Mouse (Mus musculus): ENCODE results near the gene Msl1.

Msl1 gene

GRCm38 (mm10) chr11:98776052-98776764 is 19.1 kb upstream of the Msl1 start:
- DNase-seq (ENCODE audit: extremely low read depth, low read depth, low spot score) = no peak

- no peak for DNase-seq (ENCODE audit: extremely low read depth, low read depth, low spot score)
These were observed 18.3 kb upstream of the Msl1 start for GRCm38 (mm10) chr11:98776843-98777590.

DNA sequence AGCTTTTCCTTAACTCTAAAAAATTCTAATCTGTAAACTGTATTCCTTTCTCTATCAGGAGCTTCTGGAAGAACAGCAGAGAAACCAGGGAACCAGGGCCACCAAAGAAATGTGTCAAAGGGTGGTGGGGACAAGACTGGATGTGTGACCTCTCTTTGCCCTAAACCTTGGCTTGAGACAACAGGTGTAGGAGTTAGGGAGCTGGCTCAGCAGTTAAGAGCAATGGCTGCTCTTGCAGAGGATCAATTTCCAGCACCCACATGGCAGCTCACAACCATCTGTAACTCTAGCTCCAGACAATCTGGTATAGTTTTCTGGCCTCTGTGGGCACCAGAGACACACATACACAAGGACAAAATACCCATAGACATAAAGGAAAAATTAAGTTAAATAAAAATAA is 17.4 kb upstream of the Msl1 start:
- DNase-seq (ENCODE audit: extremely low read depth, low read depth, low spot score) = no peak

DNA sequence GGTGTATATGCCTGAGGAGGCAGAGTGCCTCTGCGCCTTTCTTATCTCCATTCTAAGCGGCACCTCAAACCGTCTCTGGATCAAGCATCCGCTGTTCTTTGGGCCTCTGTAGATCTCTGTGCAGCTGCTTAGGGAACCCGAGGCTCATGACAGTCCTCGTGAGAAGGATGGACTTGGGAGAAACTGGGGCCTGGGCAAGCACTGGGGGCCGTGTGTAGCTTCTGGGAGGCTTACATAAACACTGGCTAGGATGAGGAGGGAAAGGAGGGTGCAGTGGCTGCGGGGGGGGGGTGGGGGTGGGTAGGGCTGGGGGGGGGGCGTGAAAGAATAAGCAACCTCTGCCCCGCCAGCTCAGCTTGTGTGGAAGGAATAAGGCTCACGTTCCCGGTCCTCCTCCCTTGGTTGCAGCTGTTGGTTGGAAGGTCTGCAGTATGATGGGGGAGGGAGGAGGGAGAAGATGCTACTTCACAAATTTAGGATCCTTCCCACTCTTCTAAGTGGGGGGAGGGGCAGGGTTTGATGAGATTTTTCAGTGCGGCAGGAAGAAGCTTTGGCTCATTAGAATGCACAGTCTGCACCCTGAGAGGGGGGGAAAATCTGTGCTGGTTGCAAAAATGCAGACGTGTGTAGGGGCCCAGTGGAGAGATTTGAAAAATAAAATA is 13.3 kb upstream of the Msl1 start:
- DNase-seq (ENCODE audit: extremely low read depth, low read depth, low spot score) = no peak

DNA sequence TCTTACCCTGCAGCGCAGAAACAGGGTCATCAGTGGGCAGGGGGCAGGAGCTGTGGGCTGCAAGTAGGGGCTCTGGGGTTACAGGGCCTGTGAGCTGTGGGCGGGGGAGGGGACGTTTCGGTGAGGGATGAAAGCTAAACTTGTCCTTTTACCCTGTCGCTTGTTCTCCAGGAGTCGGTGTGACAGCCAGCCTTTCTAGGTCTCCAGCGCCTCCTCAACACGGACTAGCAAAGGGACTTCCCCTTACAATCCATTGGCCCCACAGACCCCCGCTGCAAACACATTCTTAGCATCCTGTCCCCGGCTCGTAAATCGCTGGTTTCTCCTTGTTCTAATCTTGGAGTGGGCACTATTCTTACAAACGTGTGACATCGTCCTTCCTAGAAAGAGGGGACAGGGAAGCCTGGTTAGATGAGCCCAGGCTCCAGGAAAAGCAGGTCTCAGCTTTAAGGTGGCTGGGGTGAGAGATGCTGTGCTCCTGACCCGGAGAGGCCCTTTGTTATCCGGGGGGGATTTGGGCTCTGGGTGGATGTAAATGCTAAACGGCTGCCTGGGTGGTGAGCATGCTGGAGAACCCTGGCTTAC is 12.6 kb upstream of the Msl1 start:
- DNase-seq (ENCODE audit: extremely low read depth, low read depth, low spot score) = no peak

DNA sequence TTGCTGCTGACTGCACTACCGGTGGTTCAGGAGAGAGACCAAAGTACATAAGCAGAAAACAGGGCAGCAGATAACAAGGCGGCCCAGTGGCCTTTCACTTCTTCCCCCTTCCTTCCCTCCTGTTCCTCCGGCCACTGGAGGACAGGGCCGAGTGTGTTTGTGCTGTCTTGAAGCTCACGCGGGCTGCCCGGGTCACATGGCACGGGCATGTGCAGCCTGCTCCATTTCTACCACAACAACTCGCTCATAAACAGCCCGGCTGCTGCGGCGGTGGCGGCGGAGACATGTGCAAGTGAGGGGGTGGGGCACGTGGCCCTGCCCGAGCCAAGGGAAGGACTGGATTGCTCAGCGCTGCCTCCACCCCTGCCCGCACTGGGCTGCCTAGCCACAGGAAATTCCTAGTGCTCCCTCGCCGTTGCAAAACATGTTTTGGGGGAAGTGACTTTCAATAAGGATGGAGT is 12.1 kb upstream of the Msl1 start:
- no peak for DNase-seq (ENCODE audit: extremely low read depth, low read depth, low spot score)

DNA sequence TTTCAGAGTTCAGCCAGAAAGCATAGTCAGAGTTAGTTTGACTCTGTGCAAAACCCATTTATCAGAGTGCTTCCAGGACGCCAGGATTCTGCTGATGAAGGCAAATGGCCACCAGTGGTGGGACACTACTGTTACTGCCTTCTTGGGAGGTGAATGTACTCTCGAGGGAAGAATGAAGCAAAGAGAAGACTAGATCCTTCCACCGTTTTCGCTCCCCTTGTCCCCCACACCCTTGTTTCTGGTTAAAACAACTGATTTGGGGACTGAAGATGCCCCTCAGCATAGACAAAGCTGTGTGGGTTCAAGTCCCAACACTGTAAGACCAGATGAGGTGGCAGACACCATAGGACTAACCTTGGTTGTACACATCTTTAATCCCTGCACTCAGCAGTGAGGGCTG is 11.2 kb upstream of the Msl1 start:
- no peak for DNase-seq (ENCODE audit: extremely low read depth, low read depth, low spot score)

DNA sequence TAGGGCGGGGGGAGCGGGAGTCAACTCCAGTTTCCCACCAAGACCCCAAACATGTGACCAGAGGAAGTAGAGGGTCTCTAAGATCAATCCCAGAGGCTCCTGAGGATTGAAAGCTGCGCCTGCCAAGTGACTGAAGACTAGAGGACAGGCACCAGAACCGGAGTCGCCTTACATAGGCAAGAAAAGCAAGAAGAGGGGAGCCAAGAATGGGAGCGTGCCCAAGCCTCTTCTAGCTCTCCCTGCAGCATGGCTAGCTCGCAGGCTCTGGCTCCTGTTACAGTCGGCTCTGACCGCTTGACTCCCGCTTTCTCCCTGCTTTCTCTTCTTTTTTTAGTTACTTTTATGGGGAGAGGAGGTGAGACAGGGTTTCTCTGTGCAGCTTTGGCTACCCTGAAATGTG is 10.1 kb upstream of the Msl1 start:
- DNase-seq (ENCODE audit: extremely low read depth, low read depth, low spot score) = no peak

GRCm38 (mm10) chr11:98785772-98786281 is 9.5 kb upstream of the Msl1 start:
- DNase-seq (ENCODE audit: extremely low read depth, low read depth, low spot score) = no peak

GRCm38 (mm10) chr11:98786359-98787214 is 8.7 kb upstream of the Msl1 start:
- DNase-seq (ENCODE audit: extremely low read depth, low read depth, low spot score) = no peak

DNA sequence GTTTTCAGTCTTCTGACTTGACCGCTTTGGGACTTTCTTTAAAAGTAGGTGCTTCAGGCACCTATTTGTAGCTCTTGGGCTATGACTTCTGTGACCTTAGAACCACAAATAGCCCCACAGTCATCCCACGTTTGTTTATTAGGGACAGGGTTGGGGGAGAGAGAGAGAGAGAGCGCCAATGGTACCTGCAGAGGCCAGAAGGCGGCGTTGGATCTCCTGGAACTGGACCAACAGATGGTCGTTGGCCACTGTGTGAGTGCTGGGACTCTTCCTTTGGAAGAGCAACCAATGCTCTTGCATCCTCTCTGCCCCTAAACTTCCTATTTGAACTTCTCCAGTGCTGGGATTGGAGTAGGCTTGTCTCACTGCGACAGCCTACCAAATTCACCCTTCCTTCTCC is 8.1 kb upstream of the Msl1 start:
- no peak for DNase-seq (ENCODE audit: extremely low read depth, low read depth, low spot score)

DNA sequence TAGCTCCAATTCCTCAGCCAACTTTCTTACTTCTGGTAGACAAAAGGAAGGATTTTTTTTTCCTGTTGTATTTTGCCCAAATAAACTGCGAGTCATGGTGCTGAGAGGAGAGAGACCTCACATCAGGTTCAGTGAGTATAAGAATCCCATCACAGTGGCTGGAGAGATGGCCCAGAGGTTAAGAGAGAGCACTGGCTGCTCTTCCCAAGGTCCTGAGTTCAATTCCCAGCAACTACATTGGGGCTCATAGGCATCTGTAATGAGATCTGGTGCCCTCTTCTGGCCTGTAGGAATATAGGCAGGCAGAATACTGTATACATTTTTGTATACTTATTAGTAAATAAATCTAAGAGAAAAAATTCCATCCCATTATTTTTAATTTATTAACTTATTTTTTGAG is 7.6 kb upstream of the Msl1 start:
- DNase-seq (ENCODE audit: extremely low read depth, low read depth, low spot score) = no peak

- DNase-seq (ENCODE audit: extremely low read depth, low read depth, low spot score) = no peak
These were observed 7.2 kb upstream of the Msl1 start for GRCm38 (mm10) chr11:98788139-98788538.

GRCm38 (mm10) chr11:98788550-98789218 is 6.6 kb upstream of the Msl1 start:
- DNase-seq (ENCODE audit: extremely low read depth, low read depth, low spot score) = peak; percentile 88

- no peak for DNase-seq (ENCODE audit: extremely low read depth, low read depth, low spot score)
These were observed 6.0 kb upstream of the Msl1 start for GRCm38 (mm10) chr11:98789219-98789807.

DNA sequence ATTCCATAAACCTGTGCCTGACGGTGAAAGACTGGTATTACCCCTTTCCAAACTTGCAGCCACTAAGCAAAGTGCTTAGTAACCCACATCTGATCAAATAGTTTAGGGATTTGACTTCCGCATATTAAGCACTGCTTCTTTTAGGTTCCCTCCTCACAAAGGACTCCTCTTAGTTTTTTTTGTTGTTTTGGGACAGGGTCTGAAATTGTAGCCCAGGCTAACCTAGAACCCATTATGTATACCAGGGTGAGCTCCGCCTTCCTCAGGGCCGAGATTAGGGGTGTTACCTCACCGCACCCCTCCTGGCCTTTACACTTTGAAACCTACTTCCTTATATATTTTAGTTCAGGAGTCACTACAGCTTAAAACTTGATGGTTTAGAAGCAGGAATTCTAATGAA is 5.5 kb upstream of the Msl1 start:
- no peak for DNase-seq (ENCODE audit: extremely low read depth, low read depth, low spot score)

- no peak for DNase-seq (ENCODE audit: extremely low read depth, low read depth, low spot score)
These were observed 4.6 kb upstream of the Msl1 start for GRCm38 (mm10) chr11:98790631-98791205.

GRCm38 (mm10) chr11:98791448-98791847 is 3.9 kb upstream of the Msl1 start:
- no peak for DNase-seq (ENCODE audit: extremely low read depth, low read depth, low spot score)

DNA sequence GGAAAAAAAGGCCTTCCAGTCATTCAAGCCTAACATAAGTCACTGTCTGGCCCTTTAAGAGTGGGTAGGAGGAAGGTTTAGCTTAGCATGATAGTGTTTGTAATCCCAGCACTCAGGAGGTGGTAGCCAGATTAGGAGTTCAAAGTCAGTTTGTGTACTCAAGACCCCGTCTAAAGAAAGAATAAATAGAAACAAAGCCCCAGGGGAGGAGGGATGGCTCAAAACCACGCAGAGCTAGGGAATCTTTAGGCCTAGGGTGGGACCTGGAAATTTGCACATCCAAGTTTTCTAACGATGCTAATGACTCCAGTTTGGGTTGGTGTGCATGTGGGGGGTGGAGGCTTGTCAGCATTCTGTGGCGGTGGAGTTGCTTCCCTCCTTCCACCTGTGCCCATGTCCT is 3.2 kb upstream of the Msl1 start:
- no peak for DNase-seq (ENCODE audit: extremely low read depth, low read depth, low spot score)

Data from fat pad, adult 2 months (tissue).